Mouse (Mus musculus) heart, postnatal 0 days (tissue): ENCODE measurements around the gene Abtb1. TPM values are rescaled to one million over a fixed set of nuclear protein-coding genes. Genes with fewer than 3 reads are reported as not detected.

Experiments used
- ATAC-seq: fragments of 200-750 bp; cut with Nextera tagmentation; 2 replicates; pipeline ENCODE4 v1.8.0; 2017; ENCODE audit warnings: low read depth, moderate number of reproducible peaks, moderate library complexity; ENCODE audit not compliant: insufficient read depth
- DNase-seq: peaks from one replicate; pipeline ENCODE4 v3.0.0-alpha.2; 2016; ENCODE audit warnings: low spot score
- H3K27ac ChIP-seq: fragments of 300-500 bp; sonication (generic); 2 replicates; pipeline ENCODE4 v1.5.1; 2014; ENCODE audit warnings: low read depth, mild to moderate bottlenecking
- H3K27me3 ChIP-seq: fragments of 300-500 bp; sonication (generic); 2 replicates; pipeline ENCODE4 v1.6.1; 2014; ENCODE audit warnings: low read length, mixed read lengths; ENCODE audit not compliant: control insufficient read depth, insufficient read depth
- H3K36me3 ChIP-seq: fragments of 300-500 bp; sonication (generic); replicated peaks from 2 replicates; pipeline ENCODE4 v1.6.1; 2014; ENCODE audit warnings: low read length, mixed read lengths; ENCODE audit not compliant: control insufficient read depth, insufficient read depth
- H3K4me1 ChIP-seq: fragments of 300-500 bp; sonication (generic); 2 replicates; pipeline ENCODE4 v1.6.1; 2014; ENCODE audit warnings: antibody characterized with exemption; ENCODE audit not compliant: control insufficient read depth, insufficient read depth
- H3K4me2 ChIP-seq: fragments of 300-500 bp; sonication (generic); 2 replicates; pipeline ENCODE4 v1.6.1; 2014; ENCODE audit warnings: low read depth, mild to moderate bottlenecking, low read length, moderate library complexity
- H3K4me3 ChIP-seq: fragments of 300-500 bp; sonication (generic); 2 replicates; pipeline ENCODE4 v1.5.1; 2014; ENCODE audit warnings: low read depth, low read length
- H3K9ac ChIP-seq: fragments of 300-500 bp; sonication (generic); replicated peaks from 2 replicates; pipeline ENCODE4 v1.6.1; 2014; ENCODE audit warnings: low read depth, low read length, mixed read lengths
- H3K9me3 ChIP-seq: fragments of 300-500 bp; sonication (generic); replicated peaks from 2 replicates; pipeline ENCODE4 v1.6.1; 2016; ENCODE audit warnings: low read length; ENCODE audit not compliant: control insufficient read depth
- CTCF ChIP-seq: IDR thresholded peaks from 2 replicates; pipeline ENCODE4 v1.5.1; 2016; ENCODE audit warnings: antibody characterized with exemption, control low read depth, low read depth
- EP300 ChIP-seq: IDR thresholded peaks from 2 replicates; pipeline ENCODE4 v1.6.1; 2016; ENCODE audit warnings: antibody characterized with exemption, low read depth
- WGBS: fragments of 180-500 bp; shearing (Covaris S2); extraction: QIAGEN DNeasy Blood & Tissue Kit; methylation state at CpG from one replicate; pipeline ENCODE4 v1.1.7; 2014; 5-methylcytosine and 5-hydroxymethylcytosine counted together
- polyA plus RNA-seq: library from polyadenylated mRNA; unstranded; fragments of >200 nt; fragmentation: Nextera tagmentation; extraction: Ambion mirVana; gene quantifications from 2 replicates; pipeline ENCODE4 v1.2.1, GENCODE M21; 2015
- total RNA-seq: library from RNA; depleted of rRNA; stranded (reverse); fragments of >200 nt; gene quantifications from 2 replicates; pipeline ENCODE4 v1.2.3, GENCODE M21; 2014; ENCODE audit warnings: low replicate concordance

The Abtb1 gene
- total and polyA plus RNA-seq, 2 experiments from 2014 or later, result 29.1 to 63.9 TPM

- Histone ChIP-seq H3K9ac (no peak overlapping the region), H3K27me3 (no peaks in the 10 kb centered on the region), H3K9me3 (no peaks in the 10 kb centered on the region), H3K4me2 (no peak overlapping the region), H3K27ac (no peak overlapping the region), H3K4me3 (no peak overlapping the region), H3K4me1 (peaks cover 10% of the 10 kb centered on the region; the same call in 1 of the 2 replicates), H3K36me3 (no peaks in the 10 kb centered on the region)
- no peak for TF ChIP-seq EP300
- WGBS, result 16% methylated on average over 3 of the region's 3 CpGs
- ATAC-seq, result peak; percentile 48
- no peak for DNase-seq
Measured at GRCm38 (mm10) chr6:88800735-88801134, 41.0 kb downstream of the Abtb1 start.

- ATAC-seq, result no peak
- Histone ChIP-seq H3K9ac (no peak overlapping the region), H3K4me3 (no peak overlapping the region), H3K4me2 (no peak overlapping the region), H3K27ac (no peak overlapping the region), H3K4me1 (peaks cover 10% of the 10 kb centered on the region; the same call in 1 of the 2 replicates), H3K9me3 (no peaks in the 10 kb centered on the region), H3K36me3 (no peaks in the 10 kb centered on the region), H3K27me3 (no peaks in the 10 kb centered on the region)
- TF ChIP-seq EP300 (no peak), CTCF (no peak)
- DNase-seq, result no peak
- 78% methylated on average over 7 of the region's 7 CpGs for WGBS
Measured at GRCm38 (mm10) chr6:88800191-88800590, 41.6 kb downstream of the Abtb1 start.

GRCm38 (mm10) chr6:88794561-88794971 is 47.2 kb downstream of the Abtb1 start:
- ATAC-seq (no peak), DNase-seq (no peak)
- H3K4me2 ChIP-seq, result no peak overlapping the region
- no peak for TF ChIP-seq EP300
- TF ChIP-seq CTCF, result no peak
- no peak overlapping the region for H3K9ac ChIP-seq
- no peaks in the 10 kb centered on the region for H3K9me3 ChIP-seq
- no peaks in the 10 kb centered on the region for H3K36me3 ChIP-seq
- WGBS, result 71% methylated on average over 14 of the region's 14 CpGs
- no peaks in the 10 kb centered on the region for H3K27me3 ChIP-seq
- no peak overlapping the region for H3K27ac ChIP-seq
- no peak overlapping the region for H3K4me3 ChIP-seq
- H3K4me1 ChIP-seq, result peaks cover 18% of the 10 kb centered on the region

- Histone ChIP-seq H3K27me3 (no peaks in the 10 kb centered on the region), H3K27ac (no peak overlapping the region), H3K9ac (no peak overlapping the region), H3K4me1 (peaks cover 18% of the 10 kb centered on the region), H3K36me3 (no peaks in the 10 kb centered on the region), H3K4me3 (no peak overlapping the region), H3K9me3 (no peaks in the 10 kb centered on the region), H3K4me2 (no peak overlapping the region)
- DNase-seq, result no peak
- 87% methylated on average over 13 of the region's 13 CpGs for WGBS
- no peak for TF ChIP-seq CTCF
- TF ChIP-seq EP300, result no peak
- no peak for ATAC-seq
Measured at GRCm38 (mm10) chr6:88793872-88794271, 47.9 kb downstream of the Abtb1 start.

- Histone ChIP-seq H3K27me3 (no peaks in the 10 kb centered on the region), H3K9me3 (no peaks in the 10 kb centered on the region), H3K9ac (no peak overlapping the region), H3K4me2 (no peak overlapping the region), H3K4me3 (no peak overlapping the region), H3K27ac (no peak overlapping the region), H3K4me1 (peaks cover 18% of the 10 kb centered on the region), H3K36me3 (no peaks in the 10 kb centered on the region)
- DNase-seq, result no peak
- TF ChIP-seq EP300 (no peak), CTCF (no peak)
- WGBS, result 46% methylated on average over 2 of the region's 2 CpGs
- no peak for ATAC-seq
Measured at GRCm38 (mm10) chr6:88793243-88793642, 48.5 kb downstream of the Abtb1 start.

- H3K27ac ChIP-seq, result peak overlapping the region; percentile 52; the same call in 1 of the 2 replicates
- ATAC-seq (0 out of 2 replicates have a peak, but pooled peaks have one; percentile 7), DNase-seq (no peak)
- H3K9ac ChIP-seq, result no peak overlapping the region
- H3K4me3 ChIP-seq, result no peak overlapping the region
- H3K4me2 ChIP-seq, result no peak overlapping the region
- H3K27me3 ChIP-seq, result no peaks in the 10 kb centered on the region
- H3K4me1 ChIP-seq, result peaks cover 25% of the 10 kb centered on the region
- no peak for TF ChIP-seq EP300
- TF ChIP-seq CTCF, result no peak
- H3K36me3 ChIP-seq, result no peaks in the 10 kb centered on the region
- 49% methylated on average over 7 of the region's 7 CpGs for WGBS
- H3K9me3 ChIP-seq, result no peaks in the 10 kb centered on the region
Measured at GRCm38 (mm10) chr6:88792147-88792691, 49.6 kb downstream of the Abtb1 start.
